Mouse (Mus musculus) granulocyte monocyte progenitor cell, adult 5-6 weeks (primary cell): ENCODE results near the gene Rapsn. TPM values are rescaled to one million over a fixed set of nuclear protein-coding genes. Genes with fewer than 3 reads are reported as not detected.

ENCODE experiments used
- ATAC-seq: replicated peaks from 2 replicates; pipeline ENCODE4 v1.8.0; 2016; ENCODE audit warnings: mild to moderate bottlenecking, moderate TSS enrichment, inconsistent platforms; ENCODE audit not compliant: poor library complexity, severe bottlenecking
- total RNA-seq, 2 experiments: library from RNA; stranded (forward) in 1 of 2; stranded (reverse) in 1 of 2; fragments of 200-712, 200-1000 nt in 1 of 2; fragments of >200 nt in 1 of 2; fragmentation: Nextera tagmentation in 1 of 2; gene quantifications; 2 replicates each; pipeline ENCODE4 v1.2.3; 2014 to 2017

Gene Rapsn
- total RNA-seq, 2 experiments from 2014 or later, result 1.5 TPM; not detected in 1

DNA sequence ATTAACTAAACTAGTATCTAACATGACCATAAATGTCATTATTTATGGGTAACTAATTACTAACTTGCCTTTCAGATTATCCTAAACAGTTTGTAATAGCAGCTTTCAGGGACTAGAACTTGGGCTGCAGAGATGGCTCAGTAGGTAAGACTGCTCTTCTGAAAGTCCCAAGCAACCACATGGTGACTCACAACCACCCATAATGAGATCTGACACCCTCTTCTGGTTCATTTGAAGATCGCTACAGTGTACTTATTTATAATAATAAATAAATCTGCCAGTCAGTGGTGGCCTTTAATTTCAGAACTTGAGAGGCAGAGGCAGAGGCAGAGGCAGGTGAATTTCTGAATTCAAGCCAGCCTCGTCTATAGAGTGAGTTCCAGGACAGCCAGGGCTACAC lies 17.3 kb downstream of the Rapsn start:
- no peak for ATAC-seq

DNA sequence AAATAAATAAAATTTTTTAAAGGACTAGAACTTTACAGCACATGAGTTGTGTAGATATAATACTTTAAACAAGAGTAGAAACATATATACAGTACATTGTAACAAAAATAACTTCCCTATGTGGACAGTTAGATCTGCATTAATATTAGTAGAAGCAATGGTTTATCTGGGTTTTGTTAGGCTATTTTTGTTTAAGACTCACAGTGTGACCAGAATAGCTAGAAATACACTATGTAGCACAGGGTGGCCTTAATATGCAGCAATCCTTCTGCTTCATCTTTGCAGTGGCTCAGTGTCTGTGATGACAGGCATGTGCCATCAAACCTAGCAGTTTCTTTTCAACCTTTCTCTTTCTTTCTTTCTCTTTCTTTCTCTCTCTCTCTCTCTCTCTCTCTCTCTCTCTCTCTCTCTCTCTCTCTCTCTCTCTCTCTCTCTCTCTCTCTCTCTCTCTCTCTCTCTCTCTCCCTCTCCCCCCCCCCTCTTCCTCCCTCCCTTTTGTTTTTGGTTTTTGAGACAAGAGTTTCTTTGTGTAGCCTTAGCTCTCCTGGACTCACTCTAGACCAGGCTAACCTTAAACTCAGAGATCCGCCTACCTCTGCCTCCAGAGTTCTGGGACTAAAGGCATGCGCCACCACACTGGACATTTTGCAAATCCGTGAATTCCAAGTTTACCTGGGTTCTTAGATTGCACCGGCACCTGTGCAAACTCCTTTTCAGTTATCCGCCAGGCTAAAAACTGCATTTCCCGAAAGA lies 17.9 kb downstream of the Rapsn start:
- ATAC-seq, result no peak

DNA sequence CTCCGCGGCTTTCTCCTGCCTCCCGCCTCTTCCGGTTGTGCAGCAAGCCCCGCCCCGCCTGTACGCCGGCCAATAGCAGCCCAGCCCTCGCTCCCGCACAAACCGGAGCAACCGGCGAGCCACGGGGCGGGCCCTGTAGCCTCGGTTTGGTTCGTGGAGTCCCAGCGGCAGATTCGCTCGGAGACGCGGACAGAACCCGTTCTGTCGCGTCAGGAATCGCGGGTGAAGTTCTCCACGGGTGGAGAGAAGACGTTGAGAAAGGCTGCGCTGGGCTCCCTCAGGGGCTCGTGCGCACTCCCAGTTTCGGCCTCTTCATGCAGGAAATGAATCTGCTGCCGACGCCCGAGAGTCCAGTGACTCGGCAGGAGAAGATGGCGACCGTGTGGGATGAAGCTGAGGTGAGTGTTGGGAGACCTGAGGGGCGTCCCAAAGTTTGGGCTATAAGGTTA lies 18.5 kb downstream of the Rapsn start, which contains the start of gene Psmc3:
Gene Psmc3 (plus strand): TSS at position 76 of the 449 bp plus-strand sequence.
- peak; percentile 96 for ATAC-seq

DNA sequence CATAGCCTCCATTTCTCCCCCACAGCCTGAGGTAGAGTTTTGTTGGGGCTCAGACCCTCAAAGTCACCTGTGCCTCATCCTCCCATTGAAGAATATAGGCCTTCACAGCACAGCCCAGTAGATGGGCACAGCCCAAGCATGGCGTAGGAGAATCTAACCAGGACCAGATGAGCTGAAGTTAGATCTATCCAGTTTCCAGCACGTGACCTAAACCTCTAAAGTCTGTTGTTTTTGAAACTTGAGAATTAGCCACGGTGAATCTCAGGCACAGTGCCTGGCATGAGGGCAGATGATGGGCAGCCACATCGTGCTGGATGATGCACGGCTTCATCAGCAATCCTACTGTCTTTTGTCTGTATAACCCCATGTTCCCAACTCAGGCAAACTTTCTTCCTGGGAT lies 23.0 kb downstream of the Rapsn start:
- ATAC-seq, result no peak

DNA sequence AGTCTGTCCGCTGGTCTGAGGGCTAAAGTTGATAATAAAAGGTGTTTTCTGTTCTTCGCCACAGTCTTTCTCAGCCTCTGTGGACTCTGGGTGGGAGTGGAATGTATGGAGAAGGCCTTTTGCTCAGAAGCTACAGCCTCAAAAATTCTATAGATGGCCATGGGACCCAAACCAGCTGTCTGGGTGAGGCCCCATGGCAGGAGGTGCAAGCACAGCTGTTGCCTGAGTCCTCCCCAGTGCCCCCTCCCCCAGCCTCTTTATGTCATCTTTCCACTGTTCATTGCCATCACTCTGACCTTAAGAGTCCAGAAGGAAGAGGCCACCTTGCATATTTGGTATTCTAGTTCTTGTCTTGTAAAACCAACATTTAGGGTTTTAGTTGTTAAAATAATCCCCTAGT lies 24.0 kb downstream of the Rapsn start:
- no peak for ATAC-seq

DNA sequence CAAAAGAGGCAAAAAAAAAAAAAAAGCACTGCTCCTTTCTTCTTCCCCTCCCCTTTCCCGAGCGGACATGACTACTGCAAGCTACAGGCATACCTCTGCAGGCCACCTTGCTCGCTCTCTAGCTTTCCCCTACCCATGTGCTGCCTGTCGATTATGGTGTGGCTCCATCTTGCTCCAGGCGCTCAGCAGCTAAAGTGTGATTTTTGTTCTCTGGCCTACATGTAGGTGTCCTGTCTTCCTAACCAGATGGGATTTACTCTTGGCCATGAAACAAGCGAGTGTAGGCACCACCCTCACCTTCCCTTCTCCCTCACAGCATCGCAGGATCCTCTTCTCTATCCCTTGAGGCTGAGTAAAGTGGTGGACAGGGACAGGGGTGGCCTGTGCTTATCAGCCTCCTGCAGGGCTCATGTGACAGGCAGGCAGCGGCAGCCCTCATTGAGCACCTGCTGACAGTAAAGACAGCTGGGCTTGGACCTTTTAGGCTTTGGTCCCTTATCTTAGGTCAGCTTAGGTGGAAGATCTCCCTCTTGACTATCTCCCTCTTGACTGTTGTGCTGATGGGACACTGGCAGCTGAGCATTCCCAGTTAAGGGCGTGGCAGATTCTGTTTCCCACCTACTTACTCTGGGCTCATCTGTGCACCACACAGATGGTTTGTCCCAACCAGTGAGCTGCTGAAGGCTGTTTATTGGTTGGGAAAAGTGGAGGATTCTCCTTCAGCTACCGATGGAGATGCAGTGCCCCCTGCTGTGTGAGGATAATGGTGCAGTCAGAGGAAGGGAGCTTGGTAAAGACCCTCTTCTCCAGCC lies 25.3 kb downstream of the Rapsn start:
- 0 out of 2 replicates have a peak, but pooled peaks have one; percentile 33 for ATAC-seq

DNA sequence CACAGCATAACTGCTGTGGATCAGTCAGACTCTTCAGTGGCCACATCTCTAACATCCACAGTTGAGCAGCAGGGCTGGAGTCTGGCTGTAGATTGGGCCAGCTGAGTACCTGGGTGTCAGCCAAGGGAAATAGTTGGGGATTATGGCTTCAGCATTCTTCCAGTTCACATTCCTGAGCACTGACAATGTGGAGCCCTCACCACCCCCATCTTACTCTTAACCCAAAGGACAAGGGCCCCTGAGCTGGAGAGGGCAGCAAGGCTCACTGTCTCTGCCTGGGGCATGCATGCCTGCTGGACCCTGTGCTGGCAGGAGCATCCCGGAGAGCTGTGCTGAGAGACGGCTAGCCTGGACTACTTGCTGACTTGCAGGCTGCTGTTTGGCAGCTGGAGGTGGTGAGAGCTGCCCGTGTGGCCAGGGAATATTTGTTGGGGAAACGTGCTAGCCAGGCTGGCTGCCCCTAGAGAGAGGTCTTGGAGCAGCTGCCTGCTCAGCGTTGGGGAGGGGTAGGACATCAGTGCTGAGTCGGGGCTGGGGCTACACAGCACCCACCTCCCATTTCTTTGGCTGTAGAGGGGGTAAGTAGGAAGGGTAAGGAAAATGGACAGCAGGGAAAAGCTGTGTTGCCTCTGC lies 26.5 kb downstream of the Rapsn start:
- no peak for ATAC-seq

DNA sequence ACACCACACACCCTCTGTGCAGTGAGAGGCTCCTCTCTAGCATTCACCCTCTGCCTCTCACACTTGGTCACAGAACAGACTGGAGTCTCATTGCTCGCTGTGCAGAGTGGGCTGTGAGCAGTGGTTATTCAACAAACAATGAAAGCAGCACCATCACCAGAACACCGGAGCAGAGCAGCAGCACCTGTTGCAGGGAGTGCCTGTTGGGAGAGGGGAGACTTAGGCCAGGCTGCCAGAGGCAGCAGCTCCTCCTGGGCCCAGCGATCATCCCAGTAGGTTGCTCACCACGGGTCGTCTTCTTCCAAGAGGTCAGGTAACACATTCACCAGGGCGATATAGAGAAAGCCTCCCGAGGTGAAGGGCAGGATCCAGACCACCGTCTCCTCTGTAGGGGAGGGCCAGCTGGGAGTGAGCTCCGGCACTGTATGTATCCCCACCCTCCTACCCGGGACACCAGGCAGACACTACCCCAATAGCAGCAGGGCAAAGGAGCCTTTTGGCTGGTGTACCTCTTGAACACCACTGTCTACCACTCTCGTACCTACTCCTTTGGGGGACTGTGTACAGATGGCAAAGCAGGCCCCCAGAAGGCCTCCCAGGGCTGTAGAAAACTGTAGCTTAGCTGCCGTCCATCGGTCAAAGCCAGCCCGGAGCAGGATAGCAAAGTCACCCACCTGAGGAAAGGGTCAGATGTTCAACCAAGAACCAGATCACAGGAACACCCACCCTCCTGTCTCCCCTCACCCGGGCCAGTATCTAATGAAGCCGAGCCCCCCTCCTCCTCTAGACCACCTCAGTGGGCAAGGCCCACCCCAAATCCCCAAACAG lies 27.6 kb downstream of the Rapsn start:
- ATAC-seq, result no peak

DNA sequence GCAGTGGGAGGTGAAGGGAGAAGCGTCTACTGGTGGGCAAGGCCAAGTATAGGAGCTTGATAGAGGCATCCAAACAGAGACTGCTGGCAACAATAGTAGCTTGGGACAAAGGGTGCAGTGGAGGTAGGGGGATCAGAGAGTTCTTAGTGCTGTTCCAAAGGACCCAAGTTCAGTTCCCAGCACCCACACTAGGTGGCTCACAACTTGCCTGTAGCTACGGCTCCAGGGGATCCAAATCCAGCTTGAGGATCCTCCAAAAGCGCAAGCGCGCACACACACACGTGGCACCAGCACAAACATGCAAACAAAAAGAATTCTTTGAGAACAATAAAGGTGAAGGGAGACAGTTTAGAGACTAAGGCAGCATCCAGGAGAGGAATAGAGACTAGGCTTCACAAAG lies 28.8 kb downstream of the Rapsn start:
- no peak for ATAC-seq

DNA sequence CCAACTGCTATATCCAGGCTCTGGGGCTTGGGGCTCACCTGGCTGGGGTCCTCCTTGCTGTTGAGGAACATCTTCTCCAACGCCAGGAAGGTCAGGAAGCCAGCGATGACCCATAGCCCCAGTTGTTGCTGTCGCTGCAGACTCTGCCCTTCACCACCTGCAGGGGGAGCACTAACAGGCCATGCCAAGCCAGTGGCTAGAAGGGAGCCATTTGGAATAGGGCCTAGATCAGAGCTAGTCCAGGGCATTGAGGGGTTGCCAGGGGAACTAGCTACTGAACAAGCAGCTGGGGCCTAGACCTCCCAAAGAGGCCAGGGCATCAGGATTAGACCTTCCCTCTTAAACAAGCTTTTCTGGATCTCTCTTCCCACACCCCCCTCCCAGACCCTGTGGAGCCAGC lies 30.1 kb downstream of the Rapsn start:
- ATAC-seq, result peak; percentile 40

DNA sequence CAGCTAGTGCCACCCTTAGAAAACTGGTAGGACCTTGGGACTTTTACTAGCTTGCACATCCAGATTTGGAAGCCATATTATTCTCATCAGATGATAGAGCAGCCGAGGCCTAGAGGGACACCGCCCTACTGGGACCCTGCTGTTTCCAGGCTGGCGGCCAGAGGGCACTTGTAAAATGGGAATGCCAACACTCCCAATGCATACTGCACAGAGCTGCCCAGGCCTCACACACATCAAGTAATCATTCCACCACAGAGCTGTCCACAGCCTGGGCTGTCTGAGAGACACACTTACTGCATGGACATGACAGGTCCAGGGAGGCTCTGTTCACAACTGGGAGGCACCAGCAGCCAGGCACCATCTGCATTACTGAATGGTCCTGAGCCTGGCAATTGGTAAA lies 31.0 kb downstream of the Rapsn start:
- no peak for ATAC-seq

DNA sequence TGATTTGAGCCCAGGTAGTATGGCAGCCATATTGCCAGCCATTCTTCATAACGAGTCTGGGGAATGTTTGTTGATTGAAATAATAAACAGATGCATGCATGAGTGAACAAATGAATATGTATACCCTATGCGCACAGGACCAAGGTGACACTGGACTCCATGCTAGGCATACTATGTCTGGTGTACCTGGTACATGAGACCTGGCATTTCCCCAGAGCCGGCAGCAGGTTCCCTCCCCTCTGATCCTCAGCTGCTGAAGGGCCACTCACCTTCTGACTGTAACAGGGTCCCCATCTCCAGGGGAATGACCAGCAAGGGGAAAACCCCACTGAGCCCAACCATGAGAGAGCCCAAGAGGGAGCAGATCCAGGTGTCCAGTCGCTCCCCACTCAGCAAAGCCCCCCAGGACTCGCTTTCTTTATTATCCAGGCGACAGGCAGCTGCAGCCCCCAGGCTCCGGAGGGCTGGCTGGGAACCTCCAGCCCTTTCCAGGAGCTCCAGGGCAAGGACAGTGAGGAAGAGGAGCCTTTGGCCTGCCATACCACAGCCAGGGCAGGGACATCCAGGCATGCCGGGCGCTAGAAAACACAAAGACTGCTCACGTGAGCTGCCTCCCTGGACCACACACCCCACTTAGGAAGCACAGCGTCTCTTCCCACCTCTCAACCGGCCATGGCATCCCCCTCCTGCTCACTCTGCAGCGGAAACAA lies 32.9 kb downstream of the Rapsn start:
- ATAC-seq, result no peak

DNA sequence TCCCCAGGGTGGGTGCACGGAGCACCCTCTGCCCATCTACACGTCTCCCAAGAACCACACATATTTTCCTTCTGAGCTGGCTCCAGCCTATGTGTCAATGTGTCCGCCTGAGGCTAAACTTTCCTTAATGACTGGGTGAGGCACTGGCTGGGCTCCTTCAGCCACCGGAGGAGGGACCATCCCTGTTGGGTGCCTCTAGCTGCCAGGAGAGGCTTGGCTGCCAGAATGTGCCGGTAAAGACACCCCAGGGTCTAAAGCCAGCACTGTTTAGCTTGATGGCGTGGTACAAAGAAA lies 33.4 kb downstream of the Rapsn start:
- ATAC-seq, result no peak

DNA sequence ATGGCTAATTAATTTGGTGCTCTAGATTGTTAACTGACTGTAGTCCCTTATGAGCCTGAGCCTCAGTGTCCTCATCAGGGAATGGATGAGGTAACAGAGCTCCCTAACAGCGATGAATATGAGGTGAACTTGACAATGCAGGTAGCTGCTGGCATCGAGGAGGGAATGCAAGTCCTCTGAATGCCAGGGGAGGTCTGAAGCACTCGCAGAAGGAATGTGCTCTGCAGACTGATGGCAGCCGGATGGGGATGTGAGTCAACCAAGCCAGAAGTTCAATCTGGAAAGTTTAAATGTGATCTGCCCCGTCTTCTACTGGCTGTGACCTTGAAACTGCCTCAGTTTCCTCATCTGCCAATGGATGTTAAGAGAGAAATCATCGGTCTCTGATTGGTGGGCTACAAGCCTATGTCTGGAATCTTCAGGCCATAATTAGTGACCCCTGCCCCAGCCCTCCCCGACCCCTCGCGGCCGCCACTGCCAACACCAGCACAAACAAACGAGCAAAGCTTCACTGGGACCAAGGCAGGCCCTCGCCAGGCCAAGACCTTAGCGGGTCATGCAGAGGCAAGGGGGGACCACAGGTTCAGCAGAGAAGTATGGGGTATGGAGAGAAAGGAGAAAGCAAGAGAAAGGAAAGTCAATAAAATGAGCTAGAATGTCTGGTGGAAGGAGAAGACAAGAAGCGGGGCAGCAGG lies 34.0 kb downstream of the Rapsn start:
- ATAC-seq, result no peak

DNA sequence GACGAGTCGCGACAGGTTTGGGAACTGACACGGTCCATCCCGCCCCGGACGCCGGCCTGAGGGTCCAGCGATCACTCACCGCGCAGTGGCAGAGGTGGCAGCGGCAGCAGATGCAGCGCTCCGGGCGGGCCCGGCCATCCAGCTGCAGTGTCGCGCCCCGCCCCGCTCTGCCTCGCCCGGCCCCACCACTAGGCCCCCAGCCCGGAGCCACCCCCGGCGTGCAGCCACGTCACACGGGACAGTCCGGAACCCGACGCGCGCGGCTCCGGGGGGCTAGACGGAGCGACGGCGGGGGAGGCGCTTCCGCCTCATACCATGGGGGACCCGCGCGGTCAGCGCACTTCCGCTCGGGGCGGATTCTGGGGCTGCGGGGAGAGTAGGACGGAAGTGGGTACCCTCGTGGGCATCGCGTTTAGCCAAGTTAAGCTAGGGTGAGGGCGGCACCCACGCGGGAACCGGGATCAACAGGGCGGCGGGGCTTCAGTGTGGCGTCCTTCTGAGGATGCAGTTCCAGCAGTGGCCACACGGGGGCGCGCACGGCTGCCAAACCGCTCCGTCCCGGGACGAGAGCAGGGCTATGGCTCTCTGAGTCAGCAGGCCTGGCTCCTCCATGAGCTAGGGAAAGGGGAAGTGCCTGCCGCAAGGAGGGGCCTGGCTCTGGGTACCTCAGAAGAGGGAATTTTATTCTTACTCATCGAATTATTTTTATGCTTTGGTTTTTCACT lies 34.8 kb downstream of the Rapsn start, which contains the start of gene Slc39a13:
Gene Slc39a13 (minus strand): TSS at position 342 of the 725 bp plus-strand sequence.
- ATAC-seq, result peak; percentile 83

DNA sequence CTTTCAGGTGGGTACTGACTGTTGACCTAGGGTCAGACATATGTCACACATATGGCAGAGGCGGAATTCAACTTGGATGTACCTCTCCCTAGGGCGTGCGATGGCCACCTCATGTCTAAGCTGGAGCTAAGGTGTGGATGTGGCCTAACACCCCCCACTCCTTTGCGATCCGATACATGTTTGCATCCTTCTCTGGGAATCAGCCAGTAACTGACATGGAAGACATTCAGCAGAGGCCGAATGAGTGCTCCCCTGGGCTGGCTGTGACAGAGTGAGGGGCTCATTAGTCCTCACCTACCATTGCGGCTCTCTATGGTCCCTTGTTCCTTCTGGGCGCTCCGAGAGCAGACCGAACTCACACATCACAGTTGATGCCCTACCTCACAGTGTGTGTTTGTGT lies 35.6 kb downstream of the Rapsn start:
- ATAC-seq, result no peak

DNA sequence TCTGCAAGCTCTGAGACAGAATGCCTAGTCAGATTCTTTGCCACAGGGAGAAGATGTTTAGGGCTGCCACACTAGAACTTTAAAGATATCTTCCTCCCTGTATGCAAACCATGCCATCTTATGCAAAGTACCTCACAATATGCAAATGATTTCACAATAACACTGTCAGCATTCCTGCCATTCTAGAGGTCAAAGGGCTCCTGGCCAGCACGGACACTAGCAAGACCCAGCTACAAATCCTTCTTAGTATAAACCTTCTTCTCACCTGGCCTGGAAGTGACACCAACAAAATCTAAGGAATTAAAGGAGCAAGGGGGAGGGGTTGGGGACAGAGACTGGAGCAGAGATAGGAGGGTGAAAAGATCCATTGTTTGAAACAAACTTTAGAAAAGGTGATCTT lies 36.7 kb downstream of the Rapsn start:
- no peak for ATAC-seq

DNA sequence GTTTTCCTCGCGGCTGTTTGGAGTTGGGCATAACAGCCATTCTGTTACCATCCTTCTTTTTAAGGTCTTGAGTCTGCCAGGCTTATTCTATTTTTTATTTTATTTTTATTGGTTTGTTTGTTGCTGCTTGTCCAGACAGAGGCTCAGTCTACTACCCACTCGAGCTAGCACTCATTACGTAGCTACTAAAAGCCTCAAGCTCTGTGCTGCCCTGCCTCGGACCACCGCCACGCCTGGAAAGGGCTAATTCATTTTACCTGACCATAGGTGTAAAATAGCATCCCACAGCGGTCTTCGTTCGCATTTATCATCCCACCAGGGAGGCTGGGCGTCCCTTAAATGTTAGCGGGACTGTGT lies 42.5 kb downstream of the Rapsn start:
- ATAC-seq, result no peak
